Mouse (Mus musculus): Measurements from ENCODE around the gene Crtap.

DNA sequence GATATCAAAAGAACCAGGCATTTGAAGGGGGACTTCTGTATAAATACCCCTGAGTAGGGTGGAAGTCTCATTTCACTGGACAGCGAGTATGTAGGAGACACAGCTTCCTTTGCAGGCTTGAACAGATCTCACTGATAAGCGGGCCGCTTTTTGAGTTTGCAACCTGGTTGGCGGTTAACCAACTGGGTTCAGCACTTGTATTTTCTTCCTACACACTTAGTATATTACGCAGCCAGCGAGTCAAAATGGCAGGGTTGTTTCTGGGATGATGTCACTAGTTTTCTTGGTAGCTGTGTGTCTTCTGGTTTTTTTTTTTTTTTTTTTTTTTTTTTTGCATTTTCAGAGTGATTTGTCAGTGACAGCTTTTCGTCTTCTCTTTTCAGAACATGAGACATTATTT lies 31.3 kb upstream of the Crtap start:
- TF ChIP-seq GATA1 (IDR thresholded peaks at IDR 0.05; ENCODE audit: low read length) (no peak), TAL1 (IDR thresholded peaks at IDR 0.05; ENCODE audit: low read length) (no peak)

Measured in erythroblast, embryonic 14.5 days (primary cell).